Comparison of ENCODE assay signal across 8 mouse cellular contexts in the genomic region with DNA sequence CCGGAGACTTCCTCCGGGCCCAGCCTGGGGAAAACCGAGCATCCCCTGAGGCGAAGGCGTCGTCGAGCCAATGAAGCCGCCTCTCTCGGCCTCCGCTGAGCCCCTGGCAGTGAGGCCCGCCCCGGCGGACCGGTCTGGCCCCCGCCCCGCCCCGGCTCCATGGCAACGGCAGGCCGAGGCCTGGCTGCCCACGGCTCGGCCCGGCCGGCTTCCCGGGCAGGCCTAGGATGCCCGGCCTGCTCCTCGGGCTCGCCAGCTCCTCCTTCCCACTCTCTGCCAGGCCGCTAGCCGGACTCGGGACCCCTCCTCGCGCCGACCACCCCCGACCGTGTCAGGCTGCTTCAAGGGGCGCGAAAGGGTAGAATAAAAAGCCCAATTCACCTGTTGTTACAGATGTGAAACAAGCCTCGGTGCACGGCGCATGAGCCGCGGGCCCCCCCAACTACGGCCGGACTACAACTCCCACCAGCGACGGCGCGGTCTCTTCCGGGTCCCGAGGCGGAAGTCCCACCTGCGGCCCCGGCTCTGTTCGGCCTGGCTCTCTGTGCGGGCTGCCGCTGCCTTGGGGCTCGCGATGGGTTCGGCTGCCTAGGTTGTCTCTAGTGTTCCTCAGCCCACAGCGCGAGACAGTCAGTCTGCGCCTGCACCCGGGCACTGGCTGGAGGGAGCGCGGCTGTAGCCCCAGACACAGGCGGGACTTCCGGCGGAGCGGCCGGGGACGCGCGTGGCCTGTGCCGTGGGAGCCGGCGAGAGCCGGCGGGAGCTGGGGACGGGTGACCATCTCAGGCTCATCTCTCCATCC. TPM values are rescaled to one million over a fixed set of nuclear protein-coding genes. Genes with fewer than 3 reads are reported as not detected.
DNase-seq lines count a peak whose midpoint lies in the region; ATAC-seq and TF ChIP-seq lines count a peak whose summit lies in the region.

Gene Smarcc1 (plus strand): TSS at position 732 of the 802 bp plus-strand sequence.

- peak within 1 kb of the TSS; percentile 87 for H3K4me2 ChIP-seq in heart, embryonic 11.5 days
- H3K4me2 ChIP-seq in kidney, embryonic 16.5 days (replicated peaks; ENCODE audit: low read depth, low read length): peak within 1 kb of the TSS; percentile 87
- peak within 1 kb of the TSS; percentile 91 for H3K4me2 ChIP-seq in myocyte (ENCODE audit: low read depth)

- peak; percentile 73 for TF ChIP-seq POLR2A in brain, embryonic 14.5 days (IDR thresholded peaks at IDR 0.05; ENCODE audit: borderline replicate concordance, extremely low read depth, insufficient read depth, insufficient read length, poor library complexity, severe bottlenecking)
- TF ChIP-seq POLR2A in liver, adult 2 months (IDR thresholded peaks at IDR 0.05; ENCODE audit: extremely low read depth, insufficient read depth, low read length): 0 out of 2 replicates have a peak, but pooled peaks have one; percentile 64
- peak; percentile 88 for TF ChIP-seq POLR2A in myocyte (IDR thresholded peaks at IDR 0.05; ENCODE audit: insufficient read length, low read depth)

- peaks cover 44% of the 10 kb centered on the region for H3K79me2 ChIP-seq in C2C12 (ENCODE audit: control insufficient read depth, insufficient read depth)
- no peaks in the 10 kb centered on the region for H3K79me2 ChIP-seq in liver, adult 2 months (ENCODE audit: control insufficient read depth, insufficient read depth, low read length)
- peaks cover 24% of the 10 kb centered on the region for H3K79me2 ChIP-seq in myocyte (ENCODE audit: control insufficient read depth, insufficient read depth)

- H3ac ChIP-seq in C2C12 (ENCODE audit: control insufficient read depth, insufficient read length, low read depth) (peak within 1 kb of the TSS; percentile 90), myocyte (ENCODE audit: control insufficient read depth, insufficient read length) (peak within 1 kb of the TSS; percentile 90)

- TF ChIP-seq CTCF in C2C12 (IDR thresholded peaks at IDR 0.05; ENCODE audit: control insufficient read depth, insufficient read depth, insufficient read length): no peak
- TF ChIP-seq CTCF in brain, embryonic 14.5 days (IDR thresholded peaks at IDR 0.05; ENCODE audit: borderline replicate concordance, extremely low read depth, insufficient read depth, insufficient read length): no peak
- no peak for TF ChIP-seq CTCF in liver, adult 2 months (IDR thresholded peaks at IDR 0.05; ENCODE audit: low read depth, low read length)

- H3K27me3 ChIP-seq in C2C12 (ENCODE audit: control insufficient read depth, insufficient read depth, insufficient read length): no peaks in the 10 kb centered on the region
- no peaks in the 10 kb centered on the region for H3K27me3 ChIP-seq in erythroblast, embryonic 14.5 days (ENCODE audit: control insufficient read depth)
- no peaks in the 10 kb centered on the region for H3K27me3 ChIP-seq in heart, embryonic 11.5 days (ENCODE audit: control insufficient read depth, insufficient read depth, low read length)
- H3K27me3 ChIP-seq in kidney, embryonic 16.5 days (ENCODE audit: insufficient read depth, low read length): no peaks in the 10 kb centered on the region
- no peaks in the 10 kb centered on the region for H3K27me3 ChIP-seq in liver, adult 2 months (ENCODE audit: control insufficient read depth, insufficient read depth, low read length)
- H3K27me3 ChIP-seq in myocyte (ENCODE audit: control insufficient read depth, insufficient read depth, insufficient read length): no peaks in the 10 kb centered on the region
- no peaks in the 10 kb centered on the region for H3K27me3 ChIP-seq in splenic B cell, adult 2 months (ENCODE audit: control insufficient read depth, insufficient read depth, low read length, poor library complexity, severe bottlenecking)

- peak within 1 kb of the TSS; percentile 92 for H3K9ac ChIP-seq in heart, embryonic 11.5 days (ENCODE audit: low read depth, low read length)
- H3K9ac ChIP-seq in kidney, embryonic 16.5 days (replicated peaks; ENCODE audit: low read length): peak within 1 kb of the TSS; percentile 96
- H3K9ac ChIP-seq in liver, adult 2 months (ENCODE audit: low read depth, low read length): peak within 1 kb of the TSS; percentile 99

- peak; percentile 95 for ATAC-seq in heart, embryonic 11.5 days (replicated peaks; ENCODE audit: insufficient number of reproducible peaks, low FRiP score, low TSS enrichment)
- ATAC-seq in kidney, embryonic 16.5 days (ENCODE audit: low FRiP score, low TSS enrichment): peak; percentile 97

- no peaks in the 10 kb centered on the region for H3K9me3 ChIP-seq in erythroblast, embryonic 14.5 days (ENCODE audit: control insufficient read depth, low read length)
- no peaks in the 10 kb centered on the region for H3K9me3 ChIP-seq in heart, embryonic 11.5 days (replicated peaks; ENCODE audit: control insufficient read depth, low read length)
- H3K9me3 ChIP-seq in kidney, embryonic 16.5 days (ENCODE audit: low read length): no peaks in the 10 kb centered on the region

- DNase-seq in brain, embryonic 14.5 days (ENCODE audit: low read depth): peak; percentile 98
- peak; percentile 77 for DNase-seq in liver, adult 2 months (ENCODE audit: extremely low read depth, low read depth, low spot score)
- peak; percentile 86 for DNase-seq in splenic B cell, adult 2 months (ENCODE audit: low read depth, low spot score)

- H3K27ac ChIP-seq in heart, embryonic 11.5 days (ENCODE audit: low read depth, low read length): peak within 1 kb of the TSS; percentile 90
- H3K27ac ChIP-seq in kidney, embryonic 16.5 days (ENCODE audit: low read length): peak within 1 kb of the TSS; percentile 98
- peak within 1 kb of the TSS; percentile 96 for H3K27ac ChIP-seq in liver, adult 2 months (replicated peaks; ENCODE audit: insufficient read depth, low read depth, low read length)

- 1% methylated on average over 77 of the region's 79 CpGs for WGBS in heart, embryonic 11.5 days (ENCODE audit: insufficient replicate concordance)
- under 1% methylated on average over 74 of the region's 79 CpGs for WGBS in kidney, embryonic 16.5 days
- under 1% methylated on average over 78 of the region's 79 CpGs for WGBS in liver, adult 2 months

- peak within 1 kb of the TSS; percentile 83 for H3K4me3 ChIP-seq in C2C12 (ENCODE audit: insufficient read depth, poor library complexity, severe bottlenecking)
- peak within 1 kb of the TSS; percentile 91 for H3K4me3 ChIP-seq in erythroblast, embryonic 14.5 days (replicated peaks)
- peak within 1 kb of the TSS; percentile 85 for H3K4me3 ChIP-seq in heart, embryonic 11.5 days (ENCODE audit: low read depth, low read length)
- H3K4me3 ChIP-seq in kidney, embryonic 16.5 days (ENCODE audit: low read length): peak within 1 kb of the TSS; percentile 97
- peak within 1 kb of the TSS; percentile 92 for H3K4me3 ChIP-seq in liver, adult 2 months (ENCODE audit: insufficient read depth, low read depth, low read length)
- peak within 1 kb of the TSS; percentile 91 for H3K4me3 ChIP-seq in myocyte

- peaks cover 31% of the 10 kb centered on the region for H3K79me3 ChIP-seq in C2C12 (ENCODE audit: low read depth)

- H3K4me1 ChIP-seq in erythroblast, embryonic 14.5 days (ENCODE audit: control insufficient read depth): peaks cover 29% of the 10 kb centered on the region
- H3K4me1 ChIP-seq in heart, embryonic 11.5 days (ENCODE audit: control insufficient read depth, insufficient read depth, low read length): peaks cover 13% of the 10 kb centered on the region
- H3K4me1 ChIP-seq in kidney, embryonic 16.5 days (ENCODE audit: insufficient read depth, low read length): peaks cover 17% of the 10 kb centered on the region
- H3K4me1 ChIP-seq in liver, adult 2 months (ENCODE audit: control insufficient read depth, insufficient read depth, low read length): peaks cover 4% of the 10 kb centered on the region

- peaks cover 38% of the 10 kb centered on the region for H3K36me3 ChIP-seq in C2C12 (ENCODE audit: control insufficient read depth, insufficient read depth)
- H3K36me3 ChIP-seq in erythroblast, embryonic 14.5 days (ENCODE audit: control insufficient read depth): peaks cover 25% of the 10 kb centered on the region
- no peaks in the 10 kb centered on the region for H3K36me3 ChIP-seq in heart, embryonic 11.5 days (ENCODE audit: control insufficient read depth, insufficient read depth, low read length)
- H3K36me3 ChIP-seq in kidney, embryonic 16.5 days (ENCODE audit: insufficient read depth, low read length): peaks cover 12% of the 10 kb centered on the region
- 0 out of 2 replicates have a peak, but pooled peaks cover 4% of the 10 kb centered on the region for H3K36me3 ChIP-seq in liver, adult 2 months (ENCODE audit: control insufficient read depth, insufficient read depth, low read length)
- peaks cover 5% of the 10 kb centered on the region for H3K36me3 ChIP-seq in myocyte (ENCODE audit: control insufficient read depth, insufficient read depth)
- no peaks in the 10 kb centered on the region; the same call in 1 of the 2 replicates for H3K36me3 ChIP-seq in splenic B cell, adult 2 months (ENCODE audit: control insufficient read depth, insufficient read depth, low read length, poor library complexity, severe bottlenecking)

TF ChIP-seq in C2C12, 6 proteins besides CTCF, POLR2A, EP300 and RAD21:
- TF ChIP-seq CEBPB (IDR thresholded peaks at IDR 0.05; ENCODE audit: low read depth) (no peak), MYOG (IDR thresholded peaks at IDR 0.05; ENCODE audit: control insufficient read depth, extremely low read depth, insufficient read length) (no peak), MAX (IDR thresholded peaks at IDR 0.05) (peak; percentile 47), USF1 (IDR thresholded peaks at IDR 0.05; ENCODE audit: low read depth) (no peak), MYOD1 (IDR thresholded peaks at IDR 0.05; ENCODE audit: control insufficient read depth, insufficient read length, low read depth) (no peak), FOSL1 (IDR thresholded peaks at IDR 0.05; ENCODE audit: insufficient read depth, low read length, poor library complexity, severe bottlenecking) (no peak)
TF ChIP-seq in C2C12: peak in this region for 1.

TF ChIP-seq in myocyte, 11 proteins besides CTCF, POLR2A, EP300 and RAD21 (continues in another document):
- TF ChIP-seq E2F4 (IDR thresholded peaks at IDR 0.05; ENCODE audit: insufficient read depth) (no peak), TCF12 (IDR thresholded peaks at IDR 0.05; ENCODE audit: insufficient read depth, poor library complexity, severe bottlenecking) (no peak), TCF3 (IDR thresholded peaks at IDR 0.05; ENCODE audit: insufficient read length, low read depth) (no peak), MYOG (IDR thresholded peaks at IDR 0.05; ENCODE audit: control insufficient read depth in 1 of 3, insufficient read depth in 1 of 3, insufficient read length in 2 of 3, low read depth in 2 of 3) (peak in 1 of 3 experiments; percentile 9), REST (IDR thresholded peaks at IDR 0.05; ENCODE audit: insufficient read depth, insufficient read length) (no peak)

RNA-seq across cellular contexts. Expression of gene Smarcc1, which starts in this region (rescaled TPM):
- polyA plus RNA-seq in C2C12 (2012; fragmentation: generic; extraction: Trizol): 50.7 TPM
- 54.2 and 82.7 TPM in 2 replicates for polyA plus RNA-seq in brain, embryonic 14.5 days (2012; rRNA removed)
- polyA plus RNA-seq in erythroblast, embryonic 14.5 days (2012): 3.6 and 3.9 TPM in 2 replicates
- 59.1 and 112 TPM in 2 replicates for polyA plus RNA-seq in heart, embryonic 11.5 days (2014; fragmentation: Nextera tagmentation; extraction: Ambion mirVana)
- 96.3 and 117 TPM in 2 replicates for polyA plus RNA-seq in kidney, embryonic 16.5 days (2015; fragmentation: Nextera tagmentation; extraction: Ambion mirVana)
- total RNA-seq in liver, adult 2 months (2014; rRNA removed): 9.8 and 11.3 TPM in 2 replicates
- 6.6 and 7.5 TPM in 2 replicates for polyA plus RNA-seq in liver, adult 2 months (2012; rRNA removed)
- polyA plus RNA-seq in myocyte (2012; fragmentation: generic; extraction: Trizol): 29.5 TPM

Comparison
In these comparisons a context has a peak if more than half of its experiments do, and no peak if none do; other contexts are left out.
1. Peak in every context shown above with its lines: DNase-seq, ATAC-seq, H3K4me3 ChIP-seq and H3K27ac ChIP-seq.